Mouse (Mus musculus) ES-E14 (cell line): ENCODE results near the gene Hist1h1t. TPM values are rescaled to one million over a fixed set of nuclear protein-coding genes. Genes with fewer than 3 reads are reported as not detected.

Experiments
- DNase-seq: peaks from one replicate; pipeline ENCODE4 v3.0.0-alpha.2; 2013; ENCODE audit warnings: low read depth, low spot score
- H3K27ac ChIP-seq: 2 replicates; pipeline ENCODE4 v1.5.1; 2012; ENCODE audit warnings: low read depth, mild to moderate bottlenecking, low read length, moderate library complexity, mixed read lengths; ENCODE audit not compliant: poor library complexity, insufficient read depth, severe bottlenecking
- H3K36me3 ChIP-seq: 2 replicates; pipeline ENCODE4 v1.6.1; 2012; ENCODE audit warnings: mild to moderate bottlenecking, low read length, moderate library complexity, mixed read lengths; ENCODE audit not compliant: control insufficient read depth, poor library complexity, insufficient read depth, severe bottlenecking
- H3K4me1 ChIP-seq, 2 experiments: fragments of 150-350 bp in 1 of 2; sonication (generic) in 1 of 2; 2 replicates each; pipeline ENCODE4 v1.6.1; 2012; ENCODE audit warnings: low read length in 2 of 2, mild to moderate bottlenecking in 1 of 2, mixed read lengths in 1 of 2; ENCODE audit not compliant: control insufficient read depth in 2 of 2, insufficient read depth in 2 of 2, poor library complexity in 1 of 2
- H3K4me3 ChIP-seq, 2 experiments: fragments of 150-350 bp in 1 of 2; sonication (generic) in 1 of 2; 2 replicates each; pipeline ENCODE4 v1.5.1; 2012; ENCODE audit warnings: low read length in 2 of 2, low read depth in 1 of 2, mild to moderate bottlenecking in 1 of 2, mixed read lengths in 1 of 2; ENCODE audit not compliant: insufficient read depth in 1 of 2, poor library complexity in 1 of 2, severe bottlenecking in 1 of 2
- H3K9ac ChIP-seq: 2 replicates; pipeline ENCODE4 v1.6.1; 2012; ENCODE audit warnings: low read depth, mild to moderate bottlenecking, low read length, mixed read lengths; ENCODE audit not compliant: poor library complexity, insufficient read depth, severe bottlenecking
- H3K9me3 ChIP-seq: fragments of 150-350 bp; sonication (generic); 2 replicates; pipeline ENCODE4 v1.6.1; 2012; ENCODE audit warnings: low read depth, mild to moderate bottlenecking, low read length; ENCODE audit not compliant: control insufficient read depth, insufficient read depth
- CHD2 ChIP-seq: IDR thresholded peaks from 2 replicates; pipeline ENCODE4 v1.6.1; 2014; ENCODE audit warnings: mild to moderate bottlenecking, low read depth, low read length, inconsistent platforms
- HCFC1 ChIP-seq: IDR thresholded peaks from 2 replicates; pipeline ENCODE4 v1.6.1; 2012; ENCODE audit warnings: low read length, inconsistent platforms, borderline replicate concordance; ENCODE audit not compliant: insufficient read depth
- MAFK ChIP-seq: IDR thresholded peaks from 2 replicates; pipeline ENCODE4 v1.6.1; 2014; ENCODE audit warnings: mild to moderate bottlenecking, low read depth, low read length, inconsistent platforms; ENCODE audit not compliant: insufficient read depth
- ZC3H11A ChIP-seq: IDR thresholded peaks from 2 replicates; pipeline ENCODE4 v1.6.1; 2012; ENCODE audit warnings: low read depth, mild to moderate bottlenecking, inconsistent platforms, low read length, borderline replicate concordance
- ZNF384 ChIP-seq: IDR thresholded peaks from 2 replicates; pipeline ENCODE4 v1.6.1; 2012; ENCODE audit warnings: low read depth, low read length, inconsistent platforms
- in situ Hi-C, 2 experiments: fragments of 600-800 bp; cut with MboI; formaldehyde crosslinking; loops; one replicate each; pipeline ENCODE4 v1.15.1; 2025; ENCODE audit warnings: low sequenced_read_pairs in 2 of 2, inconsistent platforms in 1 of 2; ENCODE audit not compliant: unreplicated experiment in 2 of 2
- total RNA-seq: library from RNA; depleted of rRNA; stranded (reverse); fragments of 300-350 nt; gene quantifications from 2 replicates; pipeline ENCODE4 v1.2.3, GENCODE M21; 2012

Hist1h1t gene
- total RNA-seq, 1 experiment: 13.3 TPM

DNA sequence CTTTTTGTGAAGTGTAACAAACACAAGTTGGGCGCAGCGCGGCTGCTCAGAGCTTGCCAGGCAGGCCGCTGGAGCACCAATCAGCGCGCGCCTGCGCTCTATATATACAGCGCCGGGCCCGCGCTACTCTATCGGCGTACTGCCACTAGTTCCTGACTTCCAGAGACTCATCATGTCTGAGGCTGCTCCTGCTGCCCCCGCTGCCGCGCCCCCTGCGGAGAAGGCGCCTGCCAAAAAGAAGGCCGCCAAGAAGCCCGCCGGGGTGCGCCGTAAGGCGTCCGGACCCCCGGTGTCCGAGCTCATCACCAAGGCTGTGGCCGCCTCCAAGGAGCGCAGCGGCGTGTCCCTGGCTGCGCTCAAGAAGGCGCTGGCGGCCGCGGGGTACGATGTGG lies 43.1 kb downstream of the Hist1h1t start, which contains the start of gene Hist1h1c:
TSS of gene Hist1h1c (plus strand) at position 132 of the 392 bp plus-strand sequence.
- TF ChIP-seq HCFC1 (0 out of 2 replicates have a peak, but pooled peaks have one; percentile 45), ZC3H11A (no peak)
- DNase-seq: no peak
- Histone ChIP-seq H3K27ac (peak within 1 kb of the TSS; percentile 100), H3K4me1 (peaks cover 0 to 3% of the 10 kb centered on the region in 2 experiments; a peak in 3 of 4 replicates), H3K36me3 (no peaks in the 10 kb centered on the region), H3K4me3 (peak within 1 kb of the TSS; percentile 66 to 74), H3K9me3 (no peaks in the 10 kb centered on the region), H3K9ac (peak within 1 kb of the TSS; percentile 91)
- in situ Hi-C loops: no loop called here

DNA sequence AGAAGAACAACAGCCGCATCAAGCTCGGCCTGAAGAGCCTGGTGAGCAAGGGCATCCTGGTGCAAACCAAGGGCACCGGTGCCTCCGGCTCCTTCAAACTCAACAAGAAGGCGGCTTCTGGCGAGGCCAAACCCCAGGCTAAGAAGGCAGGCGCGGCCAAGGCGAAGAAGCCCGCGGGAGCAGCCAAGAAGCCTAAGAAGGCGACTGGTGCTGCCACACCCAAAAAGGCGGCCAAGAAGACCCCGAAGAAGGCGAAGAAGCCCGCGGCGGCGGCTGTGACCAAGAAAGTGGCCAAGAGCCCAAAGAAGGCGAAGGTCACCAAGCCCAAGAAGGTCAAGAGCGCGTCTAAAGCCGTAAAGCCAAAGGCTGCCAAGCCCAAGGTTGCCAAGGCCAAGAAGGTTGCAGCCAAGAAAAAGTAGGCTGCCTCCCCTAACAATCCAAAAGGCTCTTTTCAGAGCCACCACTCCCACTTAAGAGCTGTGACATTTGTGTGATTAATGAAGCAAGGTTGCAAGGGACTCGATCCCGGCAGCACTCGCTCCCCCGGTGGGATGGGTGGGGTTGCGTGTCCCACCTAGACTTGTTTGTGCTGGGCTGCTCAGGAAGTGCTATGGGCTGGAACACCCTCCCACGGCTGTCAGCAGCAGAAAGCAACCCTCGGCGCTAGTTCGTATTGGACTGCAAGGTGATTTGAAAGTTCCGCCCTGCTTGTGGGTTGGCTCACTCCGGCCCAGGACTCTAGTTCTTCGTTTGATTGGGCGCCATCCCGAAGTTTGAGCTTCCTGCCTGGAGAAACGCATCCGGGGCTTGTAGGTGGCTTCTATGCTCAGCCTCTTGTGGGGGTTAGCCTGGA lies 43.7 kb downstream of the Hist1h1t start:
- H3K27ac ChIP-seq: peak overlapping the region; percentile 100
- H3K4me3 ChIP-seq: peak overlapping the region; percentile 66 to 74
- peaks cover 0 to 3% of the 10 kb centered on the region in 2 experiments; a peak in 3 of 4 replicates for H3K4me1 ChIP-seq
- H3K36me3 ChIP-seq: no peaks in the 10 kb centered on the region
- no peaks in the 10 kb centered on the region for H3K9me3 ChIP-seq
- in situ Hi-C loops: no loop called here
- H3K9ac ChIP-seq: peak overlapping the region; percentile 91
- TF ChIP-seq ZC3H11A (no peak), HCFC1 (peak; percentile 68; the same call in 1 of the 2 replicates), ZNF384 (no peak), CHD2 (peak; percentile 29; the same call in 1 of the 2 replicates), MAFK (no peak)
- DNase-seq: peak; percentile 93

DNA sequence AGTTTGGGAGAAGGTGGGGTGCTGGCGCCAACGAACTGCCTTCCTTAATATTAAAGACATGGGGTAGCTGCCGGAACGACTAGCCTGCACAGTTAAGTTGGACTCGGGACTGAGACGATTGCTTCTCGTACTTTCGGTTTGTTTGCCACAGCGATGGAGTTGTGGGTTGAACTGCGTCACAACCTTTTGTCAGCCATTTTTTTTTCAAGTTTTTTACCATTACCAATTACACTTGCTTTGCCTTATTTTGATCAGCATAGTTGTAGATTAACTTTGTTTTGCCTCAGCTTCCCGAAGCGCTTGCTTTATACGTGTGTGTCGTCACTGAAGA lies 44.3 kb downstream of the Hist1h1t start:
- Histone ChIP-seq H3K4me3 (peak overlapping the region; percentile 66 to 74), H3K9ac (peak overlapping the region; percentile 91), H3K4me1 (peaks cover 0 to 3% of the 10 kb centered on the region in 2 experiments; a peak in 3 of 4 replicates), H3K27ac (peak overlapping the region; percentile 100), H3K36me3 (no peaks in the 10 kb centered on the region), H3K9me3 (no peaks in the 10 kb centered on the region)
- no peak for TF ChIP-seq MAFK
- TF ChIP-seq HCFC1: no peak
- no peak for TF ChIP-seq ZNF384
- no peak for TF ChIP-seq CHD2
- no peak for TF ChIP-seq ZC3H11A
- in situ Hi-C loops: loop anchor here in 1 of 2 experiments (5.0 to 10.0 kb wide), 3 partner anchors 48 to 1705 kb away; partner anchors contain the start of genes Hist1h1d, Hist1h2ah, Hist1h2bk and Hist1h4f
- no peak for DNase-seq

DNA sequence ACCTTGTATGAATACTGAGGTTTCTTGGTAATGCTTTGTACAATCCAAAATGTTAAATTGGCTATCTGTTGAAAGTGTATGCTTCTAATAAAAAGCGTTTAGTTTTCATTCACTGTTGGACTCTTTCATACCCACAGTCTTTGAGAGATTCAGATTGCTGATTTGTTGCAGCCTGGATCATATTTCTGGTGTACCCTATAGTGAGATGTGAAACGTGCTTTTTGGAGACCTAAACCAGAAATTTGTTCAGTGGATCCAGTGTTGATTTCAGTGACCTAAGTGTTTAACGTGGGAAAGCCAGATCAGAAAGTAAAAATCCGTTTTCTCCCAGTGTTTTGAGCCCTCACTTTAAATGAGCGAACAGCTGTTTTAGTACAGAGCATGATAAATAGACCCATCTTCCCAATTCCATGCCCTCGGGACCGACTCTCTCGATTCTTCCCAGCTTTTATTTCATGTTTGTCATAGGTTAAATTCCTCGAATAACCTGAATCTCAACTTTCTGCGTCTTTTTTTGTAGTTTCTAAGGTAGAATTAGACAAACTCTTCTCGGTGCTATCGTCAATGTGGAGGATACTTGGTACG lies 44.7 kb downstream of the Hist1h1t start:
- in situ Hi-C loops: loop anchor here in 1 of 2 experiments (5.0 to 10.0 kb wide), 3 partner anchors 48 to 1706 kb away; partner anchors contain the start of genes Hist1h1d, Hist1h2ah, Hist1h2bk and Hist1h4f
- no peaks in the 10 kb centered on the region for H3K9me3 ChIP-seq
- TF ChIP-seq HCFC1: no peak
- TF ChIP-seq ZC3H11A: no peak
- TF ChIP-seq MAFK: no peak
- TF ChIP-seq CHD2: no peak
- TF ChIP-seq ZNF384: no peak
- H3K4me3 ChIP-seq: peak overlapping the region; percentile 66 to 74
- H3K36me3 ChIP-seq: no peaks in the 10 kb centered on the region
- H3K9ac ChIP-seq: peak overlapping the region; percentile 91; the same call in 1 of the 2 replicates
- peaks cover 0 to 3% of the 10 kb centered on the region in 2 experiments; a peak in 3 of 4 replicates for H3K4me1 ChIP-seq
- peak overlapping the region; percentile 100; the same call in 1 of the 2 replicates for H3K27ac ChIP-seq
- no peak for DNase-seq
